Mouse (Mus musculus): ENCODE data around the gene Coch. TPM values are rescaled to one million over a fixed set of nuclear protein-coding genes. Genes with fewer than 3 reads are reported as not detected.
A peak's percentile ranks its signal among the peaks of the same experiment; 100 is the strongest.
"Not testable (repeated sequence)": the region's sequence is repeated elsewhere in the genome, so short reads cannot be mapped to it uniquely, and the experiment has no call there.

Coch gene
- 22.2 and 25.0 TPM in 2 replicates for polyA plus RNA-seq (2015; fragmentation: Nextera tagmentation; extraction: Ambion mirVana)

DNA sequence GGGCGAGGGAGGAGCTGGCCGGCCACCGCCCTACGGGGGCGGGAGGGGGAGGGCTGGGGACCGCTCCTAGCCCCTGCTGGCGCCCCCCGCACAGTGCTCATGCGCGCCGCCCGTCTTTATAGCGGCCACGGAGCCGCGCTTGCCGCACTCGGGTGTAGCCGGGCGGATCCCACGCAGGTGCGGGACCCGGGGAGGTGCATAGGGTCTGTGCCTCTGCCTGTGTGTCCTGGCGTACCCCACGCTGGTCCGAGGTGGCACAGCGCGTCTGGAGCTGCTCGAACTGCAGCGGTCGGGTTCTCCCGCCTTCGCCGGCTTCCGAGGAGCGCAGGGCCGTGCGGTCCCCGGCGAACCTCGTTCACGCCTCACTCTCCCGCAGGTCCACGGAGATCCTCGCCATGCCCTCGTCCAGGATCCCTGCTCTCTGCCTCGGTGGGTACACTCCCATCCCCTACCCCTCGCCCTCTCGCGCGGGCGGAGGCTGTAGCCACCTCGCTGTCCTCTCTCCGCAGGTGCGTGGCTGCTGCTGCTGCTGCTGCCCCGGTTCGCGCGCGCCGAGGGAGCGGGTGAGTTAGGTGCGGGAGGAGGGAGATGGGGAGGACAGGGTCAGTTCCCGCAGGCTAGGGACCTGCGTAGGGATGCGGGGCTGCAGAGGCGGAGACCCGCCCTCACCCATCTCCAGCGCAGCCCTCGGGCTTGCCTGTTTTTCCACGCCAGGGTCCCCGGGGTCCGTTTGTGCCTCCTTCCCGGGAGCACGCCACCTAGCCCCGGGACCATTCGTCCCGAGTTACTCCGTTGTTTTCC lies at the start of gene Coch:
TSS of gene Coch (plus strand) at position 113 of the 801 bp plus-strand sequence.
- Histone ChIP-seq H3K9me3 (no peaks in the 10 kb centered on the region), H3K4me2 (peak within 1 kb of the TSS; percentile 84), H3K4me1 (replicated peaks) (peaks cover 18% of the 10 kb centered on the region), H3K9ac (peak within 1 kb of the TSS; percentile 66), H3K4me3 (peak within 1 kb of the TSS; percentile 81), H3K36me3 (no peaks in the 10 kb centered on the region), H3K27ac (replicated peaks) (no peak within 1 kb of the TSS), H3K27me3 (peaks cover 18% of the 10 kb centered on the region)
- under 1% methylated on average over 68 of the region's 79 CpGs for WGBS
- ATAC-seq (ENCODE audit: low FRiP score, low read depth), result peak; percentile 91

GRCm38 (mm10) chr12:51543402-51543960 lies 49.7 kb upstream of the Coch start:
- no peak overlapping the region for H3K4me3 ChIP-seq
- no peaks in the 10 kb centered on the region for H3K4me1 ChIP-seq (replicated peaks)
- H3K4me2 ChIP-seq, result no peak overlapping the region
- H3K27me3 ChIP-seq, result no peaks in the 10 kb centered on the region
- no peak overlapping the region for H3K9ac ChIP-seq
- no peaks in the 10 kb centered on the region for H3K9me3 ChIP-seq
- H3K36me3 ChIP-seq, result no peaks in the 10 kb centered on the region
- no peak overlapping the region for H3K27ac ChIP-seq (replicated peaks)
- no peak for ATAC-seq (ENCODE audit: low FRiP score, low read depth)
- WGBS, result 78% methylated on average over 9 of the region's 9 CpGs

DNA sequence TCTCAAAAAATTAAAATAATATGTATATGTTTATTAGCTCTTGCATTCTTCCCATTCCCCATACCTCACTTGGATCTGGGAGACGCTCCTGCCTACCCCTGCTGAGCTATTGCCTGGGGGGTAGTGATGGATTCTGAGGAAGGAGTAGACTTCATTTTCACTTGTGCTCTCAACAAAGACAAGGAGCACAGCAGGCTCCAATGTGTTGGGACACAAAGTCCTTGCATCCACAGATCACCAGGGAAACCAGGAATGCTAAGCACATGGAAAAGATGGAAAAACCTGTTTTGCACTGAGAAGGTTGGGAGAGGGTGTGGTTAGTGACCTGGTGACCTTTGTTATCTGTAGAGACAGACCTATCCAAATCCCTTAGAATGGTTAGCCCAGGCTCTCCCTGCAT lies 38.1 kb upstream of the Coch start:
- Histone ChIP-seq H3K36me3 (no peaks in the 10 kb centered on the region), H3K27ac (replicated peaks) (no peak overlapping the region), H3K4me3 (no peak overlapping the region), H3K27me3 (no peaks in the 10 kb centered on the region), H3K4me2 (no peak overlapping the region), H3K4me1 (replicated peaks) (no peaks in the 10 kb centered on the region), H3K9ac (no peak overlapping the region), H3K9me3 (no peaks in the 10 kb centered on the region)
- 69% methylated on average over 1 of the region's 1 CpGs for WGBS
- ATAC-seq (ENCODE audit: low FRiP score, low read depth), result no peak

DNA sequence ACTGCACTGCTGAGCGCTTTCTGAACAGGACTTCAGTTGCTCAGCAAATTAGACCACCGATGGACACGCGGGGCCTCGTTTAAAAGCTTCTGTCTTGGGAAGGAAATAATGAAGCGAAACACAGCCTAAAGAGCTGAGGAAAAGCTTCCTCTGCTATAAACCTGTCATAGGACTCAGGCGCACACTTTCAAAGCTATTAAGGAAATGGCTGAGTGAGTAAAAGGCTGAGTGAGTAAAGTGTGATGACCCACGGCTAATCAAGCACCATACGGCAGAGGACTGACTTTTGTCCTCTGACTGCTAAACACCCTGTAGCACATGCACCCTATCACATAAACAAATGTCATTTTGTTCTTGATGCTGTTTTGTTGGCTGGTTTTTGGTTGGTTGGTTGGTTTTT lies 31.7 kb upstream of the Coch start:
- H3K4me3 ChIP-seq, result no peak overlapping the region
- no peak overlapping the region for H3K4me2 ChIP-seq
- no peaks in the 10 kb centered on the region for H3K27me3 ChIP-seq
- H3K9me3 ChIP-seq, result no peaks in the 10 kb centered on the region
- no peak overlapping the region for H3K9ac ChIP-seq
- H3K4me1 ChIP-seq (replicated peaks), result no peaks in the 10 kb centered on the region
- H3K27ac ChIP-seq (replicated peaks), result no peak overlapping the region
- H3K36me3 ChIP-seq, result no peaks in the 10 kb centered on the region
- 57% methylated on average over 9 of the region's 9 CpGs for whole genome bisulfite sequencing
- no peak for ATAC-seq (ENCODE audit: low FRiP score, low read depth)

DNA sequence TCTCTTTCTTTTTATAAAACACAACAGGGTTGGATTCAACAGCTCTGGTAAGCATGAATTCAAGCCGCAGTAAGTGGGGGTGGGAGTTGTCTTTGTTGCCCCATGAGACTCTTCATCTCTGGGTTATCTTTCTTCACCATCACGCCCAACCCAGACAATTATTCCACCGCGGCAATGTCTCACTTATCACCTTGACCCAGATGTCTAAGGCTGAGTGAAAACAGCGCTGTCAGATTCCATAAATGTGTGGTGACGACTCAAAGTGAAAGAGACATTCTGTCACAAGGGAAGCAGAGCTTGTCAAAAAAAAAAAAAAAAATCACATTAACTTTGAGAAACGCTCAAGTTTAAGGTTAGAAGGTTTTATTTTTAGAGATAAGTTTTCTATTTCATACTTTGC lies 25.9 kb upstream of the Coch start:
- Histone ChIP-seq H3K36me3 (no peaks in the 10 kb centered on the region), H3K4me3 (no peak overlapping the region), H3K4me2 (no peak overlapping the region), H3K27me3 (no peaks in the 10 kb centered on the region), H3K4me1 (replicated peaks) (no peaks in the 10 kb centered on the region), H3K9me3 (no peaks in the 10 kb centered on the region), H3K9ac (no peak overlapping the region), H3K27ac (replicated peaks) (no peak overlapping the region)
- ATAC-seq (ENCODE audit: low FRiP score, low read depth), result no peak
- WGBS, result 80% methylated on average over 7 of the region's 7 CpGs

DNA sequence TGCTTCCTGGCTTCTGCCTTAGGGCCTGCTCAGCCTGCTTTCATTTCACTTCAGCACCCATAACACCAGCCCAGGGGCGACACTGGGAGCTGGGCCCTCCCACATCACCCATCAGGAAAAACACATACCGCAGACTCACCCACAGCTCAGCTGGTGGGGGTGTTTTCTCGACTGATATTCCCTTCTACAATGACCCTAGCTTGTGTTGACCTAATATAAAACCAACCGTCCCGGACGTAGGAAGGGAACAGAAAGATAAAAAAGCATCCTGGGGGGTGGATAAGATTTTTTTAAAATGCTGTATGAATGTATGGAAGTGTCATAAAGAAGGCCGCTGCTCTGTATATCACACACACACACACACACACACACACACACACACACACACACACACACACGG lies 23.7 kb upstream of the Coch start:
- no peaks in the 10 kb centered on the region for H3K27me3 ChIP-seq
- no peaks in the 10 kb centered on the region for H3K9me3 ChIP-seq
- no peak for ATAC-seq (ENCODE audit: low FRiP score, low read depth)
- H3K4me3 ChIP-seq, result no peak overlapping the region
- no peaks in the 10 kb centered on the region for H3K4me1 ChIP-seq (replicated peaks)
- no peak overlapping the region for H3K4me2 ChIP-seq
- no peaks in the 10 kb centered on the region for H3K36me3 ChIP-seq
- WGBS, result 92% methylated on average over 8 of the region's 8 CpGs
- no peak overlapping the region for H3K9ac ChIP-seq
- no peak overlapping the region for H3K27ac ChIP-seq (replicated peaks)

GRCm38 (mm10) chr12:51569944-51570343 lies 23.2 kb upstream of the Coch start:
- Histone ChIP-seq H3K4me3 (no peak overlapping the region), H3K27me3 (no peaks in the 10 kb centered on the region), H3K9me3 (no peaks in the 10 kb centered on the region), H3K4me2 (no peak overlapping the region), H3K4me1 (replicated peaks) (no peaks in the 10 kb centered on the region), H3K9ac (no peak overlapping the region), H3K27ac (replicated peaks) (no peak overlapping the region), H3K36me3 (no peaks in the 10 kb centered on the region)
- ATAC-seq (ENCODE audit: low FRiP score, low read depth), result no peak
- whole genome bisulfite sequencing, result 75% methylated on average over 7 of the region's 7 CpGs

DNA sequence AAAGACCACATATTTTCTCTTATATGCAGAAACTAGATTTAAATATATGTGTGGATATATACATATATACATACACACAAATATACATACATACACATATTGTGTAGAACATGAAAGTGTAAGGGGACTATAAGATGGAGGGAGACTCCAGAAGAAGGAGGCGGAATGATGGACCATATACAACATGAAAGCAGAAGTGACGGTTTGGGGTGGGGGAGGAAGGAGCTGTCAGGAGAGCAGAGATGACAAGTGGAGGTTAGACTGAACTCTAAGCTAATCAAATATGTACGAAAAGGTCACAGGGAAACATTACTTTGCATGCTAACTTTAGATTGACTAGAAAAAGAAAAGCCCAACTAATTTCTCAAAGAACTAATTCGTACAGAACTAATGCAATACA lies 20.5 kb upstream of the Coch start:
- no peaks in the 10 kb centered on the region for H3K9me3 ChIP-seq
- H3K27ac ChIP-seq (replicated peaks), result no peak overlapping the region
- no peak overlapping the region for H3K4me2 ChIP-seq
- no peaks in the 10 kb centered on the region for H3K4me1 ChIP-seq (replicated peaks)
- no peaks in the 10 kb centered on the region for H3K36me3 ChIP-seq
- no peaks in the 10 kb centered on the region for H3K27me3 ChIP-seq
- 83% methylated on average over 4 of the region's 4 CpGs for WGBS
- ATAC-seq (ENCODE audit: low FRiP score, low read depth), result no peak
- H3K4me3 ChIP-seq, result no peak overlapping the region
- no peak overlapping the region for H3K9ac ChIP-seq

- not testable (repeated sequence) for ATAC-seq (ENCODE audit: low FRiP score, low read depth); H3K4me3 ChIP-seq; H3K4me2 ChIP-seq; H3K9me3 ChIP-seq; H3K36me3 ChIP-seq; H3K9ac ChIP-seq; H3K27me3 ChIP-seq; H3K27ac ChIP-seq (replicated peaks); H3K4me1 ChIP-seq (replicated peaks)
- 93% methylated on average over 2 of the region's 2 CpGs for WGBS
Measured at GRCm38 (mm10) chr12:51577816-51578215, 15.3 kb upstream of the Coch start.

DNA sequence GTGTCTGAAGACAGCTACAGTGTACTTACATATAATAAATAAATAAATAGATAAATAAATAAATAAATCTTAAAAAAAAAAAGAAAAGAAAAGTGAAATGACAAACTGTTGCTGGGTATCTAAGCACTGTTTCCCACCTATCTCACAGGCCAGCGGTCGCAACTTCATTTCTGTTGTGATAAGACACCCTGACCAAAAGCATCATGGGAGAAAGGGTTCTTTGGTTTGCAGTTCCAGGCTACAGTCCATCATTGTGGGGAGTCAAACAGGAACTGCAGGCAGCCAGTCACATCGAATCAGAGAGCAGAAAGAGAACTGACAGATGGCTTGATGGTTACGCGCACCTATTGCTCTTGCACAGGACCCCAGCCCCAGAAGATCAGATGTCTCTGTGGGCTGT lies 3.9 kb upstream of the Coch start:
- H3K27ac ChIP-seq (replicated peaks), result no peak overlapping the region
- H3K4me1 ChIP-seq (replicated peaks), result peaks cover 13% of the 10 kb centered on the region
- no peak overlapping the region for H3K9ac ChIP-seq
- peaks cover 7% of the 10 kb centered on the region; the same call in 1 of the 2 replicates for H3K27me3 ChIP-seq
- no peak for ATAC-seq (ENCODE audit: low FRiP score, low read depth)
- no peaks in the 10 kb centered on the region for H3K36me3 ChIP-seq
- H3K4me3 ChIP-seq, result no peak overlapping the region
- no peaks in the 10 kb centered on the region for H3K9me3 ChIP-seq
- no peak overlapping the region for H3K4me2 ChIP-seq
- WGBS, result 89% methylated on average over 5 of the region's 5 CpGs

DNA sequence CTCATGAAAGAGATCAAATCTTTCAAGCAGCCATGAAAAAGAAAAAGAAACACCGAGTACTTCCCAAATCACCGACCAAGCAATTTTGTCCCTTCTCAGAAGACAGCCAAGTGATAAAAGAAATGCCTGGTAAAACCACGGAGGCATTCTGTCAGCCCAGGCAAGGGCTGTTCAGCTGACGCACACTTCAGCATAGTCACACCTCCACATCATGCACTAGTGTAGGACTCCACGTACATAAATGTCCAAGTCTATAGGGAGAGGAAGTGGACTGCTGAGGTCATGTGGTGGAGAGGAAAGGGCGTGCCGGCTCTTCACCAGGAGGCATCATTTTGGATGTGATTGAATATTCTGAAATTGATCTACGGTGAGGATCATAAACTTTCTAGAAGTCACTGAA lies 1.2 kb upstream of the Coch start:
- H3K4me2 ChIP-seq, result no peak overlapping the region
- H3K4me1 ChIP-seq (replicated peaks), result peaks cover 18% of the 10 kb centered on the region
- no peaks in the 10 kb centered on the region for H3K9me3 ChIP-seq
- H3K27ac ChIP-seq (replicated peaks), result no peak overlapping the region
- no peak overlapping the region for H3K9ac ChIP-seq
- H3K27me3 ChIP-seq, result peaks cover 18% of the 10 kb centered on the region
- 60% methylated on average over 8 of the region's 8 CpGs for WGBS
- no peak for ATAC-seq (ENCODE audit: low FRiP score, low read depth)
- H3K36me3 ChIP-seq, result no peaks in the 10 kb centered on the region
- no peak overlapping the region for H3K4me3 ChIP-seq

DNA sequence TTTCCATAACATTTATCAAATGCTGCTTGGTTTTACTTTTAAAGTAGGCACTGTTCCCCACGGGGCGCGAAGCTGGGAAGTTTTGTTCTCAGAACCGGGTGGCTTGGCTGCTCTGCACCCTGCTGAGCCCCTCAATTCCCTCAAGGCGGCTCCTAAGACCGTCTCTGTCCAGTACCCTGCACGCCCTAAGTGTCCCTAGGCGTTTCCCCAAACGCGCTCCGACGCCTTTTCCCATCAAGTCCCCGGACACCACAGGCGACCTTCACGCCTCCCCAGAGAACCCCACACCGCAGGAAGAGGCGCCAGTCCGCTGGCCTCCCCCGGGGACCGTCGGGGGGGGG lies 283 bp upstream of the Coch start:
- Histone ChIP-seq H3K27me3 (peaks cover 18% of the 10 kb centered on the region), H3K4me3 (peak overlapping the region; percentile 81)

More for the DNA sequence above, 283 bp upstream of the Coch start:
- ATAC-seq (ENCODE audit: low FRiP score, low read depth), result peak; percentile 52; the same call in 1 of the 2 replicates
- WGBS, result under 1% methylated on average over 19 of the region's 21 CpGs
- H3K9ac ChIP-seq, result peak overlapping the region; percentile 66
- peaks cover 18% of the 10 kb centered on the region for H3K4me1 ChIP-seq (replicated peaks)
- H3K36me3 ChIP-seq, result no peaks in the 10 kb centered on the region
- no peaks in the 10 kb centered on the region for H3K9me3 ChIP-seq
- no peak overlapping the region for H3K27ac ChIP-seq (replicated peaks)
- peak overlapping the region; percentile 84 for H3K4me2 ChIP-seq
